Mouse (Mus musculus) liver, postnatal 0 days (tissue): ENCODE data around the gene Hba-a1. TPM values are rescaled to one million over a fixed set of nuclear protein-coding genes. Genes with fewer than 3 reads are reported as not detected.
A peak's percentile ranks its signal among the peaks of the same experiment; 100 is the strongest.

Source experiments
- ATAC-seq: fragments of 200-750 bp; cut with Nextera tagmentation; 2 replicates; pipeline ENCODE4 v1.8.0; 2017; ENCODE audit warnings: mild to moderate bottlenecking, moderate library complexity
- DNase-seq: peaks from one replicate; pipeline ENCODE4 v3.0.0-alpha.2; 2016
- H3K27ac ChIP-seq: fragments of 300-500 bp; sonication (generic); 2 replicates; pipeline ENCODE4 v1.5.1; 2014; ENCODE audit warnings: antibody characterized with exemption, moderate library complexity, mild to moderate bottlenecking, low read depth
- H3K27me3 ChIP-seq: fragments of 300-500 bp; sonication (generic); 2 replicates; pipeline ENCODE4 v1.6.1; 2014; ENCODE audit warnings: low read length, control low read depth, mixed read lengths; ENCODE audit not compliant: insufficient read depth
- H3K36me3 ChIP-seq: fragments of 300-500 bp; sonication (generic); replicated peaks from 2 replicates; pipeline ENCODE4 v1.6.1; 2014; ENCODE audit warnings: mild to moderate bottlenecking, control low read depth, low read length, moderate library complexity, mixed read lengths; ENCODE audit not compliant: insufficient read depth
- H3K4me1 ChIP-seq: fragments of 300-500 bp; sonication (generic); 2 replicates; pipeline ENCODE4 v1.6.1; 2014; ENCODE audit warnings: antibody characterized with exemption, mild to moderate bottlenecking, control low read depth; ENCODE audit not compliant: insufficient read depth
- H3K4me2 ChIP-seq: fragments of 300-500 bp; sonication (generic); 2 replicates; pipeline ENCODE4 v1.6.1; 2014; ENCODE audit warnings: low read depth, mild to moderate bottlenecking, low read length, moderate library complexity, mixed read lengths
- H3K4me3 ChIP-seq: fragments of 300-500 bp; sonication (generic); 2 replicates; pipeline ENCODE4 v1.5.1; 2014; ENCODE audit warnings: low read depth, low read length
- H3K9ac ChIP-seq: fragments of 300-500 bp; sonication (generic); replicated peaks from 2 replicates; pipeline ENCODE4 v1.6.1; 2014; ENCODE audit warnings: mild to moderate bottlenecking, moderate library complexity
- H3K9me3 ChIP-seq: fragments of 300-500 bp; sonication (generic); 2 replicates; pipeline ENCODE4 v1.6.1; 2016; ENCODE audit warnings: mild to moderate bottlenecking, control low read depth, low read length, mixed read lengths
- CTCF ChIP-seq: sonication (generic); IDR thresholded peaks from 2 replicates; pipeline ENCODE4 v1.5.1; 2016; ENCODE audit warnings: antibody characterized with exemption, low read depth
- EP300 ChIP-seq: IDR thresholded peaks from 2 replicates; pipeline ENCODE4 v1.6.1; 2016; ENCODE audit warnings: antibody characterized with exemption, low read depth, mild to moderate bottlenecking
- WGBS: fragments of 180-500 bp; shearing (Covaris S2); extraction: QIAGEN DNeasy Blood & Tissue Kit; methylation state at CpG from one replicate; pipeline ENCODE4 v1.1.7; 2014; ENCODE audit not compliant: insufficient replicate concordance; 5-methylcytosine and 5-hydroxymethylcytosine counted together
- polyA plus RNA-seq: library from polyadenylated mRNA; unstranded; fragments of >200 nt; fragmentation: Nextera tagmentation; extraction: Ambion mirVana; gene quantifications from 2 replicates; pipeline ENCODE4 v1.2.1, GENCODE M21; 2015

Gene Hba-a1
- polyA plus RNA-seq, 1 experiment from 2014 or later: 32,136 TPM

DNA sequence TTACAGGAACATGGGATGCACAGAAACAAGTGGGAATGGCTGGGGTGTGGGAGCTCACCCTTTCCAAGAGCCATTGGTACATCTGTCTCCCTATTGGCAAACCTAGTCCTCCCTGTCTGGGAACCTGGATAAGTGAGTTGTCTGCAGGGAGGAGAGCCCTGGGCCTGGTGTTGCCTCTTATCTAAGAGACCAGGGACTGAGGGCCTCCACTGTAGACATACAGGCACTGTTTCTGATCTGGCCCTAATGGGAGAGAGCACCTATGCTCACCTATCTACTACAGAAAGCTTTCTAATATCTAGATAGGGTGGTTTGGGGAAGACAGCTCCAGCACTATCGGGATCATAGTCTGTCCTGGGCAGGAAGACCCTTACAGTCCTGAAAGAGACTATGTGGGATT, 27.2 kb upstream of the Hba-a1 start:
- Histone ChIP-seq H3K27me3 (no peaks in the 10 kb centered on the region), H3K36me3 (peaks cover 40% of the 10 kb centered on the region), H3K9me3 (no peaks in the 10 kb centered on the region), H3K27ac (peak overlapping the region; percentile 92), H3K4me3 (no peak overlapping the region), H3K4me1 (peaks cover 15% of the 10 kb centered on the region), H3K4me2 (peak overlapping the region; percentile 19), H3K9ac (peak overlapping the region; percentile 66)
- 69% methylated on average over 1 of the region's 1 CpGs for WGBS
- peak; percentile 99 for ATAC-seq
- TF ChIP-seq EP300 (peak; percentile 98), CTCF (no peak)
- peak; percentile 53 for DNase-seq

DNA sequence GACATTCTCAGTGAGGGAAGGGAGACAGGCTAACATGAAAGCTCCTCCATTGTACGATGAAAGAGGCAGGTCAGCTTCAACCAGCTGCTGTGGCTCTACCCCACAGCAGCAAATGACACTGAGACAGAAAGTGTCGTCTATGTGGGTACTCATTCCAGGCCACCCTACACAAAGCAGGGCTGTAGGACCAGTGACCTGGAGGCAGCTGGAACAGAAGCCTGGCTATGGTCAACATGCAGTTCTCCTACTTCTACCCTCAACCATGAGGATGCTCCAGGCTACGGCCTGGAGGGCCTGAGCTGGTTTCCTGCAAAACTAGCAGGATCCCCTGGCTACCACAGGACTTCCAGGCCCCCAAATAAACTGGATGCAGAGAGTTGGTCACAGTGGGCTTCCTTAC, 26.7 kb upstream of the Hba-a1 start:
- peaks cover 37% of the 10 kb centered on the region for H3K36me3 ChIP-seq
- peaks cover 15% of the 10 kb centered on the region for H3K4me1 ChIP-seq
- 74% methylated on average over 3 of the region's 3 CpGs for WGBS
- peak overlapping the region; percentile 92 for H3K27ac ChIP-seq
- no peak for DNase-seq
- no peaks in the 10 kb centered on the region for H3K27me3 ChIP-seq
- H3K9me3 ChIP-seq: no peaks in the 10 kb centered on the region
- no peak for TF ChIP-seq CTCF
- TF ChIP-seq EP300: no peak
- H3K4me2 ChIP-seq: peak overlapping the region; percentile 19; the same call in 1 of the 2 replicates
- H3K9ac ChIP-seq: peak overlapping the region; percentile 66
- no peak for ATAC-seq
- H3K4me3 ChIP-seq: no peak overlapping the region

GRCm38 (mm10) chr11:32262674-32263415, 20.5 kb upstream of the Hba-a1 start:
- Histone ChIP-seq H3K27me3 (no peaks in the 10 kb centered on the region), H3K4me2 (no peak overlapping the region), H3K9me3 (no peaks in the 10 kb centered on the region), H3K9ac (0 out of 2 replicates have a peak overlapping the region, but pooled peaks have one; percentile 5), H3K36me3 (peaks cover 21% of the 10 kb centered on the region), H3K4me1 (peaks cover 15% of the 10 kb centered on the region), H3K27ac (peak overlapping the region; percentile 48; the same call in 1 of the 2 replicates), H3K4me3 (no peak overlapping the region)
- 86% methylated on average over 10 of the region's 10 CpGs for WGBS
- DNase-seq (no peak), ATAC-seq (no peak)
- TF ChIP-seq EP300: no peak
- no peak for TF ChIP-seq CTCF

DNA sequence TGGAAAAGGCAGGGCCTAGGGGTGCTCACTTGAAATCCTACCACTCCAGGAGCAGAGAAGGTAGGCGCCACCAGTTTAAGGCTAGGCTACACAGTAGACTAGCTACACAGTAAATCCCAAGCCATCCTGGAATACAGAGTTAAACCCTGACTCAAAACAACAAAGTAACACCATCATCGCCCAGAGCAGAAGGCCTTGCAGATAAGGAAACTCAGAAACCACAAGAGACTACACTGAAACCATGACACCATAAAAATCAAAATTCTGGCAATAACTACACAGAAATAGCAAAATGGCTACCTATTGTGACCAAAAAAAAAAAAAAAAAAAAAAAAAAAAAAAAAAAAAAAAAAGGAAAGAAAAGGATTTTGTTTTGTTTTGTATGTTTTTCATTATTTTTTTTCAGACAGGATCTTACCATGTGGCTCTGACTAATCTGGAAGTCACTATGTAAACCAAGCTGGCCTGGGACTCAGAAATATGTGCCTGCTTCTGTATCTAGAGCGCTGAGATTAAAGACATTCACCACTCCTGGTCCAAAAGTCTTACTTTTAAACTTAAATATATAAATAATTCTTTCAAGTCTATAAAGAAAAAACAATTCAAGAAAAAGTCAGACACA, 18.1 kb upstream of the Hba-a1 start:
- peak overlapping the region; percentile 96 for H3K27ac ChIP-seq
- peak overlapping the region; percentile 56 for H3K9ac ChIP-seq
- no peaks in the 10 kb centered on the region for H3K27me3 ChIP-seq
- no peak for DNase-seq
- H3K36me3 ChIP-seq: peaks cover 20% of the 10 kb centered on the region
- 69% methylated on average over 3 of the region's 3 CpGs for WGBS
- H3K4me1 ChIP-seq: peaks cover 32% of the 10 kb centered on the region
- peak overlapping the region; percentile 19; the same call in 1 of the 2 replicates for H3K4me2 ChIP-seq
- peak; percentile 98 for TF ChIP-seq EP300
- TF ChIP-seq CTCF: no peak
- no peak overlapping the region for H3K4me3 ChIP-seq
- ATAC-seq: peak; percentile 57
- H3K9me3 ChIP-seq: no peaks in the 10 kb centered on the region

DNA sequence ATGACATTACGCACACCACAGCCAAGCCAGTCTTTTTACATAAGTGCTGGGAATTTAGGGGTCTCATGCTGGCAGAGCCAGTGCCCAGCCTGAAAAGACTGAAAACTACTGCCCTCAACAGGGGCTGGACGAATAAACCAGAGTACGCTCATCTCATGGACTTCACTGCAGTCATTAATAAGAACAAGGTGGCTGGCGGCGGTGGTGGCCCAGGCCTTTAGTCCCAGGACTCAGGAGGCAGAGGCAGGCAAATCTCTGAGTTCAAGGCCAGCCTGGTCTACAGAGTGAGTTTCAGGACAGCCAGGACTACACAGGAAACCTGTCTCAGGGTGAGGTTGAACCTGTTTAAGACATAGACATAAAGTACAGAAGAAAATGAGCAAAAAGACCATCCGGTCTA, 17.1 kb upstream of the Hba-a1 start:
- no peaks in the 10 kb centered on the region for H3K27me3 ChIP-seq
- no peaks in the 10 kb centered on the region for H3K9me3 ChIP-seq
- H3K4me2 ChIP-seq: peak overlapping the region; percentile 39; the same call in 1 of the 2 replicates
- peaks cover 35% of the 10 kb centered on the region for H3K4me1 ChIP-seq
- H3K9ac ChIP-seq: 0 out of 2 replicates have a peak overlapping the region, but pooled peaks have one; percentile 18
- no peak for ATAC-seq
- H3K4me3 ChIP-seq: no peak overlapping the region
- no peak for DNase-seq
- WGBS: 89% methylated on average over 6 of the region's 6 CpGs
- TF ChIP-seq CTCF (no peak), EP300 (no peak)
- H3K27ac ChIP-seq: peak overlapping the region; percentile 96
- H3K36me3 ChIP-seq: peaks cover 10% of the 10 kb centered on the region; the same call in 1 of the 2 replicates

DNA sequence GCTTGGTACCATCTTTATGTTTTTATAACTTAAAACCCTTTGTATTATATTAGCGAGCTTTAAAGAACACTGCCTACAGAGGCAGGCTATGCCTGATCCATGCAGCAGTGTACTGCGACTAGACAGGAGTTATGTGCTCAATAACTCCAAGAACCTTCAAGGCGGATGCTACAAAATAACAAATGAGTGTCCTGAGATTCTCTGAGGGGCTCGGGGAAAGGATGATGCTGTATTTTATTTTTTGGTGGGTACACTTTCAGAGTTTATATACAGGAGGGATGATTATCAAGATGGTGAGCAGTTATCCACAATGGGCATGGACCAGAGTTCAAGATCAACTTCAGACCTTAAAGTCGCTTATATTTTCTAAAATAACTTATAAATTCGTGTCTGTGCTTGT, 16.5 kb upstream of the Hba-a1 start:
- peak overlapping the region; percentile 89 for H3K4me2 ChIP-seq
- H3K27me3 ChIP-seq: no peaks in the 10 kb centered on the region
- TF ChIP-seq CTCF (no peak), EP300 (no peak; the same call in 1 of the 2 replicates)
- ATAC-seq (no peak), DNase-seq (no peak)
- H3K36me3 ChIP-seq: peaks cover 7% of the 10 kb centered on the region; the same call in 1 of the 2 replicates
- 23% methylated on average over 6 of the region's 6 CpGs for WGBS
- peak overlapping the region; percentile 97 for H3K27ac ChIP-seq
- H3K4me1 ChIP-seq: peaks cover 35% of the 10 kb centered on the region
- H3K9ac ChIP-seq: peak overlapping the region; percentile 93
- no peaks in the 10 kb centered on the region for H3K9me3 ChIP-seq
- peak overlapping the region; percentile 76 for H3K4me3 ChIP-seq
